Mouse (Mus musculus): ENCODE data around the gene Myo3b.

Gene Myo3b

GRCm38 (mm10) chr2:70128590-70128989 is 89.7 kb downstream of the Myo3b start:
- no peak for DNase-seq (ENCODE audit: low spot score in 2 of 2)

GRCm38 (mm10) chr2:70129566-70129965 is 90.6 kb downstream of the Myo3b start:
- DNase-seq (ENCODE audit: low spot score in 2 of 2) = no peak

- no peak for DNase-seq (ENCODE audit: low spot score in 2 of 2)
Observed at GRCm38 (mm10) chr2:70133281-70133680, 94.4 kb downstream of the Myo3b start.

DNA sequence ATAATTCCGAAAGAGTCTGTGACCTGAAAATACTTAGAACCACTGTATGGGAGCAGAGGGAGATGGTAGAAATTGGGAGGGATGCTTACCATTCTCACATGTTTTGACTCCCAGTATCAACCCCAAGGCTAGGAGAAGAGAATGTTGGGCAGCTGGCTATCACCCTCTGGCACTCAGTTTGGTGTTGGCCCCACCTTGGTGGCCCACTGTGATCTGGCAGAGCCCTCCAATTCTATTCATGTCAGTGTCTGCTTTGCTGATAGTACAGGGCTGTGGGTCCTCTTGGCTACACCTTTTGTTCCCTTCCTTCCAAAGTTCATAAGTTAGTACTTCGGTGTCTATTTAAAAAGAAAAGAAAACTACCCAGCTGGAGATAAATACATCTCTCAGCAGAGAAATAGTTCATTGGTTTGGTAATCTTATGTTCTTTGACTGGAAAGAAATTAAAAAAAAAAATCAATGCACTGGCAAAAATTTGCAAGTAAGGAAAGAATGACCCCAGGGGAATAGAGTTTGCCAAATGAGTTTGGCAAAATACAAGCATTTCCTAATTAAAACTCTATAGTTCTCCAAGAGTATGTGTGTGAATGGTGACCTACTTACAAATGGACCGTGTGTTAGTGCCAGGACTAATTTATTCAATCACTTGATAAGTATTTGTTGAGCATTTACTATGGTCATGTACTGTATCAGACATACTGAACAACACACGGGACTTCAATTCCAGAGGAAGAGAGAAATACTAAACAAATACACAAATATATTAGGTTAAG is 98.5 kb downstream of the Myo3b start:
- no peak for DNase-seq (ENCODE audit: low spot score in 2 of 2)

GRCm38 (mm10) chr2:70143543-70144188 is 104.7 kb downstream of the Myo3b start:
- DNase-seq (ENCODE audit: low spot score in 2 of 2) = no peak

DNA sequence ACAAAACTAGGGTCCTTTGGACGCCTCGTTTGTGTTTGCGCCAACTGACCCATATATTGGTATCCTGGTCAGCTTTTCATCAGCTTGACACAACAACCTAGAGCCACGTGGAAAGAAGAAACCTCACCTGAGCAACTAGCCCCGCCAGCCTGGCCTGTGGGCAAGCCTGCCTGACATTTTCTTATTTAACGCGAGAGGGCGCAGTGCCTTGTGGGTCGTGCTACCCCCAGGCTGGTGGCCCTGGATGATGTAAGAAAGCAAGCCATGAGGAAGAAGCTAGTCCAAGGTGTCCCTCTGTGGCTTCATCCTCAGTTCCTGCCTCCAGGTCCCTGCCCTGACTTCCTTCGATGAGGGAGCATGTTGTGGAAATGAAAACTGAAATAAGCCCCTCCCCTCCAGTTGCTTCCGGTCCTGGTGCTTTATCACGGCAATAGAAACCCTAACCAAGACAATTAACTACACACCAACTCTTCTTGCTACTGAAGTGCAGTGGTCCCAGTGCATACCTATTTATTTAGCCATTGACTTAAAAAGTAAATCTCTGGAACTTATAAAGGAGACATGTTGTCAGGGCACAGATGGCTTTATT is 108.2 kb downstream of the Myo3b start:
- DNase-seq (ENCODE audit: low spot score in 2 of 2) = no peak

- no peak for DNase-seq (ENCODE audit: low spot score in 2 of 2)
Observed at GRCm38 (mm10) chr2:70148821-70149510, 110.0 kb downstream of the Myo3b start.

GRCm38 (mm10) chr2:70150399-70151035 is 111.6 kb downstream of the Myo3b start:
- peak in 1 of 2 experiments; percentile 59 for DNase-seq (ENCODE audit: low spot score in 2 of 2)

- no peak for DNase-seq (ENCODE audit: low spot score in 2 of 2)
Observed at GRCm38 (mm10) chr2:70151930-70152329, 113.0 kb downstream of the Myo3b start.

DNA sequence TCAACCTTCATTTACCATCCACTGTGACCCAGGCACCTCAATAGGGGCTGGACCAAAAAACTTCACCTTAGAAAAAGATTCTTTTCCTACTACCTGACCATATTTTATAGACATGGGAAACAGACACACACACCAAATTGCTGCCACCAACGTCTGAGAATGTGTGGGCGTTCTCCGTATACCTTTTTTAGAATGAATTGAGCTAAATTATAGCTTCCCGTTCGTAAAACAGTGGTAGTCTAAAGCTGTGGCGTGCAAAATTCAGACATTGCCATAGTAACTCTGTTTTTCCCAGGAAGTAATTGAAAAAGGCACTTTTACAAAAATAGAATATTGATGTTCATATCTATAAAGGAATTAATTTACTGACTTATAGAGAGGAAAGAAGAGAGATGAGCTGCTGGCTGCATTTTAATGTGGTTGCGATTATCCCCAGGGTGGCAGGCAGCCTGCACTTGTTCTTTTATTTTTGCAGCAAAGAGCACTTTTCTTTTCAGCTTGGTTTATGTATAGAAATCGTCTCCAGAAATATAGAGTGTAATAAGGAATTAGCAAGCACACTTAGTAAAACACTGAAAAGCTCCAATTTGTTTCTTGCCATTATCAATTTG is 116.4 kb downstream of the Myo3b start:
- DNase-seq (ENCODE audit: low spot score in 2 of 2) = no peak

DNA sequence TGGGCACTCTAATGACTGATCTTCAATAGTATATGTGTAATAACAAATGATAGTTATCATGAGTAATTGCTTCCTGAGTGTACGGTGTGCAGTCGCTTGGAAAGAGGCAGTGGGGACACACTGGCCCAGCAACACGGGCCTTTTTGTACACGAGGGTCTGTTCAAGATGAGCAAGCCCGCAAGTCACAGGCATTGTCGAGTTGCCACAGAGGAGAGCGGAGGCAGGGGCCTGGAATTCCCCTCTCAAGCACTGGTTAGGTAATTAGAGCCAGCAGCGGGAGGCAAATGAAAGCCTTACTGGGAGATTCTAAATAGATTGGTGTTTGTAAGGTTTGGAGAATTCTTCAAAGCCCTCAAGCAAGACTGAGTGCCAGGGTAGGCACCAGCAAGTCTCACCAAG is 120.6 kb downstream of the Myo3b start:
- DNase-seq (ENCODE audit: low spot score in 2 of 2) = no peak

DNA sequence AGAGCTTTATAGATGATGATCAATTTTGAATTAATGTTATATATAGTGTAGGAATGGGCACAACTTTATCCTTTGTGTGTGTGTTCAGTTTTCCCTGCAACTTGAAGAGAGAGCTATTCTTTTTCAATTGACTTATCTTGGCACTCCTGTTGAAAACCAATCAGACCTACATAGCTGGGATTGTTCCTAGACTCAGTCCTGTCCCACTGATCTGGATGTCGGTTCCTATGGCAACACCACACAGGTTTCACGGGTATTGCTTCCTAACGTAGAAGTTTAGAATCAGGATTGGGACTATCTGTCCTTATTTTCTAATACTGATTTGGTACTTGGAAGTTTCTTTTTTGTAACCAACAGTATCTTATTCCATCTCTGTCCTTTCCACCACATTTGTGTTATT is 127.3 kb downstream of the Myo3b start:
- DNase-seq (ENCODE audit: low spot score in 2 of 2) = no peak

DNA sequence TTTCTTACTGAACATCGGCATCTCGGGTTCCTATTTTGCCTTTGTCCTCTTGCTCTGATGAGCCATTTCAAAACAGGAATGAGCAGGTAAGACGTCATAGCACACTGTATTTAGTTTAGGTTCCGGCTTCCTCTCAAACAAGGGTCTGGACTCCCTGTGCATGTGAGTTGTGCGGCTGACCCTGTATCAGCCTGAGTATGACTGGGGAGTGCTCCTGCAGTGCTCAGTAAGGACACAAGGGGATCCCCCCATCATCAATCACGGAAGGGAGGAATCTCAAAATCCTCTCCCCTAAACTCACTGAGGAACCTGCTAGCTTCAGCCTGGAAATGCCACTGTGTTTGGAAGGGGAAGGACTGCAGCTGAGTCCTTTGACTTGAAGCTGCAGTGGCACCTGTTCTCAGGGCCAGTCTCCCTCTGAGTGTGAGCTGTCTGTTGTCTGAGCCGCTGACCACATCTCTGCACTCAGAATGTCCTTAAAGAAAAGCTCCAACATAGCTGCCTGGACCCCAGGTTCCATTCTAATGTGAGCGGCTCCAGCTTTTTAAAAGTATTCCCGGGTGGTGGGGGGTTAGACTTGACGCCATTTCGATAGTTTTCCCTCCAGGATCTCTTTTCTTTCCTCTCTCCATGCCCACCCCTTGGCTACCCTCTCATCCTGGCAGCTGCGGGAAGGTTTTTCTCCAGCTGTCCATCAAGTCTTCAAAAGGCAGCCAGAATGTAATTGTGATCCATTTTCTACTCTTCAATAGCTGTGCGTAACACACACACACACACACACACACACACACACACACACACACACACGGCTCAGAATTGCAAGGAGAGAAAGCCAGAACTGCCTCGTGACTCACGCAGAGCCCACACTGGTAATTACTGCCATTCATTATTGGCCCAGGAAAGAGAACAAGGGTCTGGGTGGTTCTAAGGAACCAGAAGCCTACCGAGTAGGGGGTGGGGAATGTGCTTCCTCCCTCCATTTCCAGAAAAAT is 129.3 kb downstream of the Myo3b start:
- peak; percentile 28 to 51 for DNase-seq (ENCODE audit: low spot score in 2 of 2)

DNA sequence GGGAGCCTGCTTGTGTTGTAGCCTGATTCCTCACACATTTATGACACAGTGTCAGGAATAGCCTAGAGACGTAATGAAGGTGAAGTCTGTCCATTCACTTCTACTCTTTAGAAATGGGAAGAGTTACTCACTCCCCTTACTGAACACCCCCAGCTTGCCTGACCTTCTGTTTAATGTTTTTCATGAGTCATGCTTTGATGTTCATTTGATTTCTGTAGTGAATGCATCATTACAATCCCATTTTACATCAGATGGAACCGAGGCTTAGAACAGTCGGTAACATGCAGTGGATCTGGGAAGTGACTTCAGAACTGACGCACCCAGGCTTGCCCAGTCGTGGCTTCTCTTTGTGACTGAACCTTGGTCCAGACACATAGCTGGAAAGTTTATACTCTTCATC is 131.5 kb downstream of the Myo3b start:
- no peak for DNase-seq (ENCODE audit: low spot score in 2 of 2)

DNA sequence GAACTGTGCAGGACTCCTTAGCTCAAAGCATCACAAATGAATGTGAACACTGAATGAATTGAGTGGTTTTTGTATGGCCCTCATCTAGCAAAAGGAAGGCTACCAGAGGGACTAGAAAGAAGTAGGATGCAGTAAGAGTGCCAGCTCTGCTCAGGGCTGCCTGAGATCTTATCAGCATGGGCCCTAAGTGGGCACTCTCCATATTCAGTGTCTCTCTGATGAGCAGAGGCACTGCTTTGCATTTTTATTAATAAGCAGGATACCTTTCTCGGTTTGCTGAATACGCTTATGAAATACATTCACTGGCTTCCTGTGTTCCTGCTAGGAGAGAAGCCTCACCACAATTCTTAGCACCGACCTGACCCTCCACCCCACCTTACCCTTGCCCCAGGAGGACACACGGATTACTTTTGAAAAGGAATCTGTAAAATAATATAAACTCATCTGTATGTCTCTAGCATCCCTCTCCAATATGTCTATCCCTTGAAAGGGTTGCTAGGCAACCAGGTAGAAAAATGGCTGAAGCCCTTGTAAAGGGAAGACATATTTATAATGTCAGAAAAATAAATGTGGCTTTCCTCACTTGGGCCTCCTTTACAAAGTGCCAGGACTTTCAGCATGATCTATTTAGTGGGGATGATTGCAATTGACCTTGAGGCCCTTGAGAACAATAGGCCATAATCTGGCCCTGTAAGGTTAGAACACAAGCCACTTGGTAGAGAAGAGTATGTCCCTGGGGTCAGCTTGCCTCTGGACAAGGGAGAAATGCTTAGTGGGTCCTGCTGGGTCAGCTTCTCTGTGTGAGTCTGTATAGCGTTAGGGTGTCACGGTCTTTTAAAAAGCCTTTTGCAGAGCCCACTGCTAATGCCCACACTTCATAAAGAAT is 138.1 kb downstream of the Myo3b start:
- no peak for DNase-seq (ENCODE audit: low spot score in 2 of 2)

DNA sequence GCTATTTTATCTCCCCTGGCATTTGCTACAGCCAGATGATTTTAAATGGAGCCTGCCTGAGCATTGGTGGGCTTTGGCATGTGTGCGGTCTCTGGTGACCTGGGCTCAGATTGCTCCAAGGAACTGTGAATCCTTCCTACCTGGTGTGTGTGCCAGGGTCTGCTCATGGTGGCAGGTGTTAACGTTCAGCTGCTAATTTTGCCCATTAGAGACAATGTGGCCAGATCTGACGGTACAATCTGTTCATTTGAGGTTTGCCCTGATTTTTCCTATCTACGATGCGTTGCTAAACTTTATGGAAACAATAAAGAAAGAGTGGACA is 138.7 kb downstream of the Myo3b start:
- DNase-seq (ENCODE audit: low spot score in 2 of 2) = no peak

DNA sequence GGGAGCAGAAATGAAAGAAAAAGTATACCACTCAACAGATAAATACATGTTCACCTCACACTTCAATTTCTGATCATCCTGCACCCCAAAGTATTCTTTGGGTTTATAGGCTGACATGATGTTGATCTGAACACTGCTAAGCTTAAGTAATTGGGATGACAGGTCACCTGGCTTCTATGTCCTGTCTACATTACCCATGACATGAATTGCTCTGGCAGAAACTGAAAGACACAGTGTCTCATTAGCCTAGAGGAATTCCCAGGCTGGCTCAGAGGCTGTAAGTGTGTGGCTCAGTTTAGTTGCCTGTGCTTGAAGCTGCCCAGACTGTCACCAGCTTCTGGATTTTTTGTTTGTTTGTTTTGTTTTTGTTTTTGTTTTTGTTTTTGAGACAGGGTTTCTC is 139.3 kb downstream of the Myo3b start:
- no peak for DNase-seq (ENCODE audit: low spot score in 2 of 2)

GRCm38 (mm10) chr2:70182150-70182670 is 143.3 kb downstream of the Myo3b start:
- DNase-seq (ENCODE audit: low spot score in 2 of 2) = no peak

DNA sequence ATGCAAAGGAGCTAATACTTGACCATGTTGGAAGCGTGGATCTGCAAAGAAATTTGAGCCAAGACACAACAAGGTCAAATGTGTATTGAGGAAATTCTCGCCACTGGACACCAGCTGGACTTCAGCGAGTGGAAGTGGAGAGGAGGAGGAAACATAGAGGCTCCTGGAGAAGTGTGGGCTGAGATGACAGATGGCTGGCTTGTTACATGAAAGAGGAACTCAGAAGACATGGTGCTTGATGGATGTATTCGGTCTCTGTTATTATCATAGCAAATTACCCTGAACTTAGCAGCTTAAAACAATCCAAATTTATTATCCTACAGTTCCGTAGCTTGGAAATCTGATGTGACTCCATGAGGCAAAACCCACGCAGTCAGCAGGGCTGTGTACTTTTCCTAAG is 148.1 kb downstream of the Myo3b start:
- DNase-seq (ENCODE audit: low spot score in 2 of 2) = peak in 1 of 2 experiments; percentile 23

Measured in frontal cortex, postnatal 36 days (tissue).